Mouse (Mus musculus) cortical plate, adult 2 months (tissue): ENCODE data around the gene Apbb1. TPM values are rescaled to one million over a fixed set of nuclear protein-coding genes. Genes with fewer than 3 reads are reported as not detected.

ENCODE experiments used
- H3K27ac ChIP-seq: fragments of 200-500 bp; 2 replicates; pipeline ENCODE4 v1.5.1; 2012; ENCODE audit warnings: low read length, control low read depth, inconsistent platforms; ENCODE audit not compliant: insufficient read depth
- H3K4me1 ChIP-seq: fragments of 200-500 bp; 2 replicates; pipeline ENCODE4 v1.6.1; 2011; ENCODE audit warnings: low read length; ENCODE audit not compliant: control insufficient read depth, insufficient read depth
- H3K4me3 ChIP-seq: fragments of 200-500 bp; 2 replicates; pipeline ENCODE4 v1.5.1; 2011; ENCODE audit warnings: mild to moderate bottlenecking, low read length, control low read depth; ENCODE audit not compliant: insufficient read depth
- CTCF ChIP-seq: fragments of 200-500 bp; IDR thresholded peaks from 2 replicates; pipeline ENCODE4 v1.5.1; 2011; ENCODE audit warnings: mild to moderate bottlenecking, control low read depth, low read length; ENCODE audit not compliant: insufficient read depth; ENCODE audit errors: extremely low read depth
- POLR2A ChIP-seq: fragments of 200-500 bp; IDR thresholded peaks from 2 replicates; pipeline ENCODE4 v1.6.1; 2011; ENCODE audit warnings: mild to moderate bottlenecking, low read length, control low read depth; ENCODE audit not compliant: insufficient read depth; ENCODE audit errors: extremely low read depth
- polyA plus RNA-seq: library from polyadenylated mRNA; depleted of rRNA; stranded (reverse); fragments of >200 nt; gene quantifications from 2 replicates; pipeline ENCODE4 v1.2.3, GENCODE M21; 2012

Gene Apbb1
- polyA plus RNA-seq, 1 experiment = 565 TPM

- TF ChIP-seq POLR2A (no peak), CTCF (no peak)
- H3K4me3 ChIP-seq = no peak overlapping the region
- no peak overlapping the region for H3K27ac ChIP-seq
- no peaks in the 10 kb centered on the region for H3K4me1 ChIP-seq
Observed at GRCm38 (mm10) chr7:105534162-105534561, 47.3 kb downstream of the Apbb1 start.

- TF ChIP-seq CTCF = no peak
- TF ChIP-seq POLR2A = no peak
- Histone ChIP-seq H3K27ac (no peak overlapping the region), H3K4me1 (no peaks in the 10 kb centered on the region), H3K4me3 (no peak overlapping the region)
Observed at GRCm38 (mm10) chr7:105528094-105528493, 53.4 kb downstream of the Apbb1 start.

GRCm38 (mm10) chr7:105527306-105527937 is 54.0 kb downstream of the Apbb1 start:
- Histone ChIP-seq H3K4me1 (no peaks in the 10 kb centered on the region), H3K4me3 (no peak overlapping the region), H3K27ac (no peak overlapping the region)
- TF ChIP-seq CTCF = peak; percentile 71
- no peak for TF ChIP-seq POLR2A

GRCm38 (mm10) chr7:105524222-105524621 is 57.2 kb downstream of the Apbb1 start:
- TF ChIP-seq POLR2A (no peak), CTCF (no peak)
- Histone ChIP-seq H3K4me3 (no peak overlapping the region), H3K4me1 (peaks cover 1% of the 10 kb centered on the region; the same call in 1 of the 2 replicates), H3K27ac (no peak overlapping the region)

- Histone ChIP-seq H3K4me3 (no peak overlapping the region), H3K4me1 (peaks cover 1% of the 10 kb centered on the region; the same call in 1 of the 2 replicates), H3K27ac (peak overlapping the region; percentile 82)
- TF ChIP-seq POLR2A = no peak
- TF ChIP-seq CTCF = no peak
Observed at GRCm38 (mm10) chr7:105520201-105520600, 61.3 kb downstream of the Apbb1 start.

- Histone ChIP-seq H3K4me3 (no peak overlapping the region), H3K27ac (peak overlapping the region; percentile 82), H3K4me1 (peaks cover 1% of the 10 kb centered on the region; the same call in 1 of the 2 replicates)
- TF ChIP-seq POLR2A (no peak), CTCF (no peak)
Observed at GRCm38 (mm10) chr7:105519771-105520170, 61.7 kb downstream of the Apbb1 start.

- H3K27ac ChIP-seq = no peak overlapping the region
- peaks cover 2% of the 10 kb centered on the region for H3K4me1 ChIP-seq
- no peak overlapping the region for H3K4me3 ChIP-seq
- TF ChIP-seq CTCF (no peak), POLR2A (no peak)
Observed at GRCm38 (mm10) chr7:105519336-105519735, 62.1 kb downstream of the Apbb1 start.

GRCm38 (mm10) chr7:105516669-105517360 is 64.6 kb downstream of the Apbb1 start:
- Histone ChIP-seq H3K4me3 (no peak overlapping the region), H3K4me1 (peaks cover 4% of the 10 kb centered on the region), H3K27ac (no peak overlapping the region)
- TF ChIP-seq POLR2A (no peak), CTCF (no peak)

- Histone ChIP-seq H3K4me3 (no peak overlapping the region), H3K27ac (no peak overlapping the region)
- TF ChIP-seq POLR2A (no peak), CTCF (peak; percentile 83)
Observed at GRCm38 (mm10) chr7:105515178-105515577, 66.3 kb downstream of the Apbb1 start.

GRCm38 (mm10) chr7:105514561-105514960 is 66.9 kb downstream of the Apbb1 start:
- Histone ChIP-seq H3K27ac (0 out of 2 replicates have a peak overlapping the region, but pooled peaks have one; percentile 48), H3K4me1 (peaks cover 4% of the 10 kb centered on the region), H3K4me3 (no peak overlapping the region)
- TF ChIP-seq CTCF (no peak), POLR2A (no peak)

More at GRCm38 (mm10) chr7:105515178-105515577, 66.3 kb downstream of the Apbb1 start:
- peaks cover 4% of the 10 kb centered on the region for H3K4me1 ChIP-seq
